Mouse (Mus musculus) layer of hippocampus, postnatal 10 days (tissue): ENCODE results near the gene Olfr1042. TPM values are rescaled to one million over a fixed set of nuclear protein-coding genes. Genes with fewer than 3 reads are reported as not detected.
"Not testable (repeated sequence)": the region's sequence is repeated elsewhere in the genome, so short reads cannot be mapped to it uniquely, and the experiment has no call there.

Experiments used
- DNase-seq, 2 experiments: peaks; one replicate each; pipeline ENCODE4 v3.0.0; 2021; ENCODE audit warnings: low spot score in 2 of 2
- long read RNA-seq: library from polyadenylated mRNA; stranded (forward); transcript quantifications from one replicate; pipeline ENCODE4 v2.0.0, GENCODE M21; 2023
- total RNA-seq, 2 experiments: library from RNA; stranded (reverse); gene quantifications; 2 replicates each; pipeline ENCODE4 v1.2.3; 2021

The Olfr1042 gene
- not detected for total RNA-seq
- long read RNA-seq, result 0 reads

DNA sequence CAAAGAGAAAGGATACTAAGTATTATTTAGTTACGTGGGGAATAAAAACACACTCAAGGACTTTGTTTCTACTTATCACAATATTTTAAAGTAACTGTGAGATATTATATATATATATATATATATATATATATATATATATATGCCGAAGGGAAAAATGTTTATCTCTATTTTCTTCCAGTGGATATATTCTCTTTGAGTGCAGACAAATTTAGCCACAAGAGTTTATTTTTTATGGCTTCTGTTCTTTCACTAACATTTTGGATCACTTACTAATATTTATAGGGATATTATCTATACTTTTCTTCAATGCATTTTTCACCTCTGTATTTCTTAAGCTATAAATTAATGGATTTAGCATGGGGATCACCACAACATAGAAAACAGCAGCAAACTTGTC is at the start of gene Olfr1042:
Gene Olfr1042, minus strand, starts transcription at position 101 of the 400 bp plus-strand sequence.
- DNase-seq, result no peak

DNA sequence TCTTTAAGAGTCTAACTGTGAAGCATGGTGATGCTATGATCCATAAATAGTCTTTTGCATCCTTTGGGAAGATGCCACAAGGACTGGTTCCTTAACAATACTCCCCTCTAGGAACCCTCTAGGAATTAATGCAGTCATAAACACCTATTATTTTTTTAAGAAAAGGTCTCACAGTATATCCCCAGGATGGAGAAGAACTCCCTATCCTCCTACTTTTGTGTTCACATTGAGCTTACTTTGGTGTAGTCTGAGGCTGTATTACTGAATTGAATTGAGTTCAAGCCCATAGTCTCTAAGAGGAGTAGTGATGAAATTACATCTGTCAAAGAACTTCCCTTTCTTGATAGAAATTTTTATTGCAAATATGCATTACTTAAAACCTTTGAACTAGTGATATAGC is 41.3 kb upstream of the Olfr1042 start, which contains the start of gene Olfr1045:
Gene Olfr1045, minus strand, starts transcription at position 101 of the 400 bp plus-strand sequence.
- DNase-seq, result no peak

DNA sequence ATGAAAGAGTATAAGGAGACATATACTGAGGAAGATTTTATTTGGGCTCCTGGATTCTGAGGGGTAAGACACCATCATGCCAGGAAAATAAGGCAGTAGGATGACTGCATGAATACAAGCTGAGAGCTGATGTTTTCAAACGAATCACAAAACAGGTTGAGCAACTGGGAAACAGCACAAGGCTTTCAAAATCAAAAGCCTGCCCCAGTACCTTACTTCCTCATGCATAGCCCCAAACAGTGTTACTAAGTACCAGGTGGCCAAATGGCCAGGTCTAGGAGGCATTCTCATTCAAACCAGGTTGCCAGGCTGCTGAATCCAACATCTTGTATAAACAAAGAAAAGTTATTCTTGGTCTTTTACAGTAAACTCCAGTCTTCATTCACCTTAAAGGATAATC is 34.2 kb upstream of the Olfr1042 start:
- no peak for DNase-seq

DNA sequence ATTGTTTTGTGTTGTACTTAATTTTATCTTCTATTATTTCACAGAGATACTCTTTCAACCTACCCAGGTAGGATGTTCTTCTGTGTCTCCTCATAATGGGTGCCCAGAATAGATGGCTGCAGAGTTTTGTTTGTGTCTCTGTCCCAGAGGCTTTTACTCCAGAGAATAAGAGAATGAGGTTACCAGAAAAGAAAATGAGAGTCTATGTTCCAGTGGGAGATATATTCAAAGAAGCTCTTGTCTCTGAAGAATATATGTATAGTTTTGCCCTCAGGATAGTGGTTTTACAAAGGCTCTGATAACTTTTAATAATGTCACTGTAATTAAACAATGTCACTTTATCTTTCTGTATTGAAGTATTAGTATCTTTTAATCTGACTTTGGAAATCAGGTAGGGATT is 23.9 kb upstream of the Olfr1042 start, which contains the start of gene Olfr52:
Gene Olfr52, minus strand, starts transcription at position 101 of the 400 bp plus-strand sequence.
- no peak for DNase-seq

DNA sequence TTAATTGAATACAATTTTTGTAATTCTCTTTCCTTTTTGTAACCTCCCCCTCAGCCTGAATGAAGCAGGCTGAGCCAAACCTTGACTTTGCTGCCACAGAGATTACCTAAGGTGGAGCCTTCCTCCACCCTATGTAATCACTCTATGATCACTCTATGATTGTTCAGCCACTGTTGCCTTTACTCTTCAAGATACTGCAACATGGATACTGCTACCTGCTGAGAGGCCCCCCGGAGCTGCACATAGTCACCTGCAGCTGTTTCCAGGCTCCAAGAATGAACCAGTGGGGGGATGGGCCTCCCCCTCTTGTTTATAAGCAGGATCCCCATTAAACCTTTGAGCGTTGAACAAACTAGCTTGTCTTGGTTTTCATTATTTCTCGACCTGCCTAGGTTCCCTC is 18.3 kb upstream of the Olfr1042 start:
- DNase-seq, result no peak

DNA sequence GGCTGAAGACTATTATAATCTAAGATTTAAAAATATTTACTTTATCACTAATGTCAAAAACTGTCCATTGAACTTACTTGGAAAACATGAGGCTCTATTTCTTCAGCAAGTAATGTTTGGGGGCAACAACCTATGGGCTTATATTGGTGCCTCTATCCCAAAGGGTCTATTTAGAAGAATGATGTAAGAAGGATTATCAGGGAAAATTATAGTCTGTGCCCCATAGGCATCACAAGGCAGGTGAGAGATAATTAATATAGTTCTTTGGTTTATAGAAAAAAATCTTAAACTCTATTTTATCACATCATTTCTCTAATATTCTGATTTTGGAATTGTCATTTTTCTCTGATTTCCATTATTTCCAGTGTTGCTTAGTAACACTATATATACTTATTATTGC is 16.1 kb upstream of the Olfr1042 start, which contains the start of gene Olfr1044:
Gene Olfr1044, minus strand, starts transcription at position 101 of the 400 bp plus-strand sequence.
- no peak for DNase-seq

DNA sequence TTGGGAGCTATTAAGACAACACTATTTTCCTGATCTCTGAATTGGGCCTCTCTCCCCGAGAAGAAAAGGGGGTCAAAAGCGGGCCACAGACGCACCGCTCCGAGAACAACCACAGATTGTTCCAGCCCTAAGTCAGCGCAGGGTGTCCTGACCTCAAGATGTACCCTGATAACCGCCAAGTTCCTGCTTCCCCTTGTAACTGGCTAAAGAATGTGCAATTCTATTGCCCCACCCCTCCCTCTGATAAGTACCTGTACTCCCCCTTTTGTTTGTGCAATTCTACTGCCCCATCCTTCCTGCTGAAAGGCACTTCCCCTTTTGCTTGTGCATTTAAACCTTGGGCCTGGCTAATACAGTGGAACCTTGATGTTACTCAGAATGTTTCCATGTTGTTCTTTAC is 13.8 kb upstream of the Olfr1042 start:
- DNase-seq, result not testable (repeated sequence)

DNA sequence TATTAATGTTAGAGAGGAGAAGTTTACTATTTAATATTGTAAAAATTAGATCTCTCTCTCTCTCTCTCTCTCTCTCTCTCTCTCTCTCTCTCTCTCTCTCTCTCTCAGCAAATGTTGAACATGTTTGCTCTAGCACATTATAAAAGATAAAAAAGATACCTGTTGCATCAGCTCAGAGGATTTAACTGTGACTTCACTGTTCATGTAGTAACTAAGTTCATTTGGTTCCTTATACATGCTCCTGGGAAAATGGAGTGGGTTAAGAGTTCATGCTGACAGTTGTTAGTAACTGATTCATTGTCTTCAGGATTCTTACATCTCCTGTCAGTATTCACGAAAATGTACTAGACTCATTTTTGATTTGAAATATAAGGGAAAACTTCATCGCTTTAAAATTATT is 5.8 kb upstream of the Olfr1042 start, which contains the start of gene Olfr1043:
Gene Olfr1043, minus strand, starts transcription at position 101 of the 400 bp plus-strand sequence.
- DNase-seq, result no peak

DNA sequence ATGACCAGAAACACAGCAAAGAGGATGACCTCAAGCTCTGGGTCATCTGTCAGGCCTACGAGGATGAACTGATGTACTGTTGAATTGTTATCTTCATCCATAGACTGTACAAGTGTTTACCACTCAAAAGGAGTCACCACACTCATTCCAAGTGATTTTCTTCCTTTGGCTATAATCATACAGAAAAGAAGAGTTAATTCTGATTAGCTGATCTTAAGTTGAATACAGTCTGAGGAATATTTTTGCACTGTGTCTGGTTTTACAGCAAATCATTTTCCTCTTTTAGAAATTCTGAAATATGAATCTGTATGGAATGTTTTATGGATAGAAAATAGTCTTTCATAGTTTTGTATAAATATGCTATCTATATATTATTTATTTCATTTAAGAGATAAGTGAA is 15.0 kb downstream of the Olfr1042 start, which contains the start of gene Olfr1040:
Gene Olfr1040, minus strand, starts transcription at position 101 of the 400 bp plus-strand sequence.
- no peak for DNase-seq

DNA sequence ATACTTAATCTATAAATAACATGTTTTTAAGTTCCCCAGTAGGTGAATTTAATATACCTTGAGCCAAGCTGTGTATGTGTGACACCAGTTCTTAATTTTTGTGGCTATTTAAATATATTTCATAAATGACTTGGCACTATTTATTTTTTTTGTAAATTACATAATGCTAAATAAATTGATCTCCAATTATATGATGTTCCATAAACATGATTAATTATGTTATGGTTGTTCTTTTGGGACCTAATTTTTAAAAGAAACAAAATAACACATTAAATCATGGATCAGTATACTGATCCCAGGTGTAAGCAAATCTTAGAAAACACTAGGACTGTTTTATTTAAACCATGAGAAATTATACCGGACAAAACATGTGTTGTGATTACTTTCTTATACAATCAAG is 25.8 kb downstream of the Olfr1042 start, which contains the start of gene Olfr1039:
Gene Olfr1039, minus strand, starts transcription at position 101 of the 400 bp plus-strand sequence.
- no peak for DNase-seq

Other genes with a start within 250 kb of the Olfr1042 start
- gene Olfr1025-ps1, start 246.6 kb downstream of the Olfr1042 start, total RNA-seq, result not detected
- not detected for gene Olfr1026, start 240.3 kb downstream of the Olfr1042 start, total RNA-seq
- gene Olfr1028, start 211.4 kb downstream of the Olfr1042 start, total RNA-seq, result not detected
- gene Olfr1029, start 187.9 kb downstream of the Olfr1042 start, total RNA-seq, result not detected
- gene Olfr1030, start 182.6 kb downstream of the Olfr1042 start, total RNA-seq, result not detected
- not detected for gene Olfr1031, start 171.5 kb downstream of the Olfr1042 start, total RNA-seq
- not detected for gene Olfr1032, start 156.3 kb downstream of the Olfr1042 start, total RNA-seq
- gene Olfr1033, start 141.2 kb downstream of the Olfr1042 start, total RNA-seq, result not detected
- not detected for gene Olfr1034, start 116.0 kb downstream of the Olfr1042 start, total RNA-seq
- gene Olfr1036, start 87.8 kb downstream of the Olfr1042 start, total RNA-seq, result not detected
- gene Olfr1037, start 74.5 kb downstream of the Olfr1042 start, total RNA-seq, result not detected
- gene Olfr1039, start 25.9 kb downstream of the Olfr1042 start, total RNA-seq, result not detected
- gene Olfr1040, start 15.1 kb downstream of the Olfr1042 start, total RNA-seq, result not detected
- gene Olfr1043, start 5.7 kb upstream of the Olfr1042 start, total RNA-seq, result not detected
- gene Olfr1044, start 16.0 kb upstream of the Olfr1042 start, total RNA-seq, result not detected
- not detected for gene Olfr52, start 23.8 kb upstream of the Olfr1042 start, total RNA-seq
- gene Olfr1045, start 41.2 kb upstream of the Olfr1042 start, total RNA-seq, result not detected
- not detected for gene Olfr1046, start 57.5 kb upstream of the Olfr1042 start, total RNA-seq
- not detected for gene Olfr1047, start 69.6 kb upstream of the Olfr1042 start, total RNA-seq
- gene Olfr1048, start 78.5 kb upstream of the Olfr1042 start, total RNA-seq, result not detected
- not detected for gene Olfr1049, start 96.5 kb upstream of the Olfr1042 start, total RNA-seq
- not detected for gene Olfr1051, start 117.2 kb upstream of the Olfr1042 start, total RNA-seq
- gene Olfr1052, start 130.6 kb upstream of the Olfr1042 start, total RNA-seq, result not detected
- not detected for gene Olfr1053, start 153.4 kb upstream of the Olfr1042 start, total RNA-seq
- gene Olfr1054, start 173.6 kb upstream of the Olfr1042 start, total RNA-seq, result not detected
- gene Olfr1055, start 188.4 kb upstream of the Olfr1042 start, total RNA-seq, result not detected
- gene Olfr1056, start 200.6 kb upstream of the Olfr1042 start, total RNA-seq, result not detected
- not detected for gene Olfr1057, start 216.6 kb upstream of the Olfr1042 start, total RNA-seq
- not detected for gene Olfr1058, start 226.7 kb upstream of the Olfr1042 start, total RNA-seq